In genomic region chr7:19065896-19066295, GRCm38 (mm10) we compare ENCODE assay signal across 14 mouse cellular contexts. TPM values are rescaled to one million over a fixed set of nuclear protein-coding genes. Genes with fewer than 3 reads are reported as not detected.
DNase-seq lines count a peak whose midpoint lies in the region; ATAC-seq and TF ChIP-seq lines count a peak whose summit lies in the region.
"Had no signal": no experiment of that assay in that cellular context is flagged by ENCODE, and none has a peak within 500 bp of the region (broad histone marks: within the 10 kb centered on the region; RNA-seq: fewer than 3 reads in every experiment).

No protein-coding gene starts in this region.

- WGBS in heart, embryonic 14.5 days: 43% methylated on average over 13 of the region's 13 CpGs
- WGBS in midbrain, embryonic 12.5 days: 53% methylated on average over 13 of the region's 13 CpGs
- WGBS in midbrain, embryonic 10.5 days: 59% methylated on average over 13 of the region's 13 CpGs
- WGBS in hindbrain, embryonic 16.5 days: 53% methylated on average over 13 of the region's 13 CpGs
- 59% methylated on average over 13 of the region's 13 CpGs for WGBS in olfactory bulb, adult 2 months

- no peaks in the 10 kb centered on the region for H3K9me3 ChIP-seq in heart, embryonic 14.5 days (ENCODE audit: control insufficient read depth, low read length)
- no peaks in the 10 kb centered on the region for H3K9me3 ChIP-seq in midbrain, embryonic 12.5 days
- 0 out of 2 replicates have a peak, but pooled peaks cover 4% of the 10 kb centered on the region for H3K9me3 ChIP-seq in midbrain, embryonic 10.5 days (replicated peaks)
- no peaks in the 10 kb centered on the region for H3K9me3 ChIP-seq in hindbrain, embryonic 16.5 days (ENCODE audit: control insufficient read depth, low read length)
- H3K9me3 ChIP-seq: liver, embryonic 15.5 days had no signal

- H3K9ac ChIP-seq in heart, embryonic 14.5 days (ENCODE audit: low read length): no peak overlapping the region
- H3K9ac ChIP-seq in midbrain, embryonic 12.5 days (replicated peaks): no peak overlapping the region
- H3K9ac ChIP-seq in hindbrain, embryonic 16.5 days (ENCODE audit: low read depth, low read length): no peak overlapping the region
- H3K9ac ChIP-seq: liver, embryonic 15.5 days had no signal

- no peak for TF ChIP-seq POLR2A in olfactory bulb, adult 2 months (IDR thresholded peaks at IDR 0.05; ENCODE audit: insufficient read depth, low read depth, low read length)

- H3K27ac ChIP-seq in heart, embryonic 14.5 days (replicated peaks in 1 of 2; ENCODE audit: control insufficient read depth in 1 of 2, insufficient read depth in 1 of 2, low read depth in 2 of 2, low read length in 2 of 2): no peak overlapping the region
- no peak overlapping the region for H3K27ac ChIP-seq in midbrain, embryonic 12.5 days (replicated peaks)
- H3K27ac ChIP-seq in midbrain, embryonic 10.5 days (replicated peaks): no peak overlapping the region
- no peak overlapping the region for H3K27ac ChIP-seq in hindbrain, embryonic 16.5 days (ENCODE audit: low read depth, low read length)
- no peak overlapping the region for H3K27ac ChIP-seq in olfactory bulb, adult 2 months (ENCODE audit: insufficient read depth, low read depth, low read length)
- H3K27ac ChIP-seq: liver, embryonic 15.5 days had no signal

- DNase-seq in heart, adult 18-20 months: no peak
- DNase-seq in midbrain, embryonic 10.5 days (ENCODE audit: low spot score): no peak
- no peak for DNase-seq in gastrocnemius, postnatal 10 days
- no peak for DNase-seq in yolk sac, embryonic 10.5 days (ENCODE audit: low spot score)
- DNase-seq: cerebellum, postnatal 25 days; right cerebral cortex, postnatal 4 days had no signal

- H3K4me1 ChIP-seq in heart, embryonic 14.5 days (ENCODE audit: control insufficient read depth in 2 of 2, insufficient read depth in 2 of 2, low read length in 2 of 2): no peaks in the 10 kb centered on the region
- no peaks in the 10 kb centered on the region for H3K4me1 ChIP-seq in midbrain, embryonic 12.5 days
- H3K4me1 ChIP-seq in midbrain, embryonic 10.5 days: no peaks in the 10 kb centered on the region
- no peaks in the 10 kb centered on the region for H3K4me1 ChIP-seq in hindbrain, embryonic 16.5 days (ENCODE audit: control insufficient read depth, insufficient read depth, low read depth, low read length)
- peaks cover 7% of the 10 kb centered on the region for H3K4me1 ChIP-seq in olfactory bulb, adult 2 months (ENCODE audit: control insufficient read depth, insufficient read depth, low read length)

- no peak for ATAC-seq in heart, embryonic 14.5 days (ENCODE audit: insufficient number of reproducible peaks, insufficient read depth, low FRiP score, low read depth)
- ATAC-seq in midbrain, embryonic 12.5 days (ENCODE audit: low FRiP score, low read depth): no peak
- peak; percentile 41; the same call in 1 of the 2 replicates for ATAC-seq in hindbrain, embryonic 16.5 days
- ATAC-seq: CD4-positive, CD25-positive, alpha-beta regulatory T cell, adult 4 months had no signal

- H3K36me3 ChIP-seq in heart, embryonic 14.5 days (ENCODE audit: control insufficient read depth, insufficient read depth, low read length): no peaks in the 10 kb centered on the region
- H3K36me3 ChIP-seq in midbrain, embryonic 12.5 days: no peaks in the 10 kb centered on the region
- no peaks in the 10 kb centered on the region for H3K36me3 ChIP-seq in midbrain, embryonic 10.5 days
- H3K36me3 ChIP-seq in hindbrain, embryonic 16.5 days (ENCODE audit: control insufficient read depth, insufficient read depth, low read length): no peaks in the 10 kb centered on the region
- H3K36me3 ChIP-seq: liver, embryonic 15.5 days had no signal

- H3K4me3 ChIP-seq in heart, embryonic 14.5 days (ENCODE audit: control insufficient read depth in 1 of 2, insufficient read depth in 1 of 2, low read depth in 1 of 2, low read length in 2 of 2): no peak overlapping the region
- 0 out of 2 replicates have a peak overlapping the region, but pooled peaks have one; percentile 10 for H3K4me3 ChIP-seq in midbrain, embryonic 12.5 days
- H3K4me3 ChIP-seq in midbrain, embryonic 10.5 days: no peak overlapping the region
- 0 out of 2 replicates have a peak overlapping the region, but pooled peaks have one; percentile 2 for H3K4me3 ChIP-seq in hindbrain, embryonic 16.5 days (ENCODE audit: low read length)
- peak overlapping the region; percentile 23 for H3K4me3 ChIP-seq in olfactory bulb, adult 2 months (ENCODE audit: insufficient read depth, low read depth, low read length)
- H3K4me3 ChIP-seq: liver, embryonic 15.5 days had no signal

- peaks cover 34% of the 10 kb centered on the region for H3K27me3 ChIP-seq in heart, embryonic 14.5 days (ENCODE audit: control insufficient read depth, insufficient read depth, low read length)
- H3K27me3 ChIP-seq in midbrain, embryonic 12.5 days: peaks cover 37% of the 10 kb centered on the region
- H3K27me3 ChIP-seq in midbrain, embryonic 10.5 days (ENCODE audit: low read depth, poor library complexity, severe bottlenecking): peaks cover 42% of the 10 kb centered on the region
- peaks cover 19% of the 10 kb centered on the region for H3K27me3 ChIP-seq in hindbrain, embryonic 16.5 days (replicated peaks; ENCODE audit: control insufficient read depth, insufficient read depth, low read length)

- no peak for TF ChIP-seq CTCF in olfactory bulb, adult 2 months (IDR thresholded peaks at IDR 0.05; ENCODE audit: insufficient read depth, low read depth, low read length)

- peak overlapping the region; percentile 12; the same call in 1 of the 2 replicates for H3K4me2 ChIP-seq in heart, embryonic 14.5 days (ENCODE audit: low read length)
- H3K4me2 ChIP-seq in midbrain, embryonic 12.5 days (replicated peaks): no peak overlapping the region
- H3K4me2 ChIP-seq in hindbrain, embryonic 16.5 days (ENCODE audit: low read length): peak overlapping the region; percentile 36
- H3K4me2 ChIP-seq: liver, embryonic 15.5 days had no signal

RNA-seq across cellular contexts. Expression of gene Dmwd, which starts 10.1 kb away (rescaled TPM):
- 19.6 and 20.4 TPM in 2 replicates for polyA plus RNA-seq in heart, embryonic 14.5 days (2014; fragmentation: Nextera tagmentation; extraction: Ambion mirVana)
- 10 to 100 TPM; 44.6 to 46.6 TPM for total RNA-seq in heart, adult 18-20 months (2021)
- 20.8 and 21.0 TPM in 2 replicates for polyA plus RNA-seq in midbrain, embryonic 12.5 days (2016; fragmentation: Nextera tagmentation; extraction: Ambion mirVana)
- polyA plus RNA-seq in midbrain, embryonic 10.5 days (2016; fragmentation: Nextera tagmentation; extraction: Ambion mirVana): 17.3 and 18.0 TPM in 2 replicates
- 29.1 and 30.0 TPM in 2 replicates for polyA plus RNA-seq in hindbrain, embryonic 16.5 days (2015; fragmentation: Nextera tagmentation; extraction: Ambion mirVana)
- polyA plus RNA-seq in olfactory bulb, adult 2 months (2012; ENCODE audit: insufficient read depth, insufficient read length, low replicate concordance, missing spikeins): not detected in 2 replicates
- 10 to 100 TPM; 26.6 to 31.8 TPM for total RNA-seq in gastrocnemius, postnatal 10 days (2021)
- polyA plus RNA-seq: CD4-positive, CD25-positive, alpha-beta regulatory T cell, adult 4 months had no signal

RNA-seq across cellular contexts. Expression of gene Rsph6a, which starts 11.4 kb away (rescaled TPM):
- not detected in 2 replicates for polyA plus RNA-seq in heart, embryonic 14.5 days (2014; fragmentation: Nextera tagmentation; extraction: Ambion mirVana)
- not detected for total RNA-seq in heart, adult 18-20 months (2021)
- not detected in 2 replicates for polyA plus RNA-seq in midbrain, embryonic 12.5 days (2016; fragmentation: Nextera tagmentation; extraction: Ambion mirVana)
- not detected in 2 replicates for polyA plus RNA-seq in midbrain, embryonic 10.5 days (2016; fragmentation: Nextera tagmentation; extraction: Ambion mirVana)
- 0.17 and 0.40 TPM in 2 replicates for polyA plus RNA-seq in hindbrain, embryonic 16.5 days (2015; fragmentation: Nextera tagmentation; extraction: Ambion mirVana)
- polyA plus RNA-seq in olfactory bulb, adult 2 months (2012; ENCODE audit: insufficient read depth, insufficient read length, low replicate concordance, missing spikeins): not detected in 2 replicates
- total RNA-seq in gastrocnemius, postnatal 10 days (2021): not detected
- total RNA-seq: heart, postnatal 25 days had no signal
- polyA plus RNA-seq: CD4-positive, CD25-positive, alpha-beta regulatory T cell, adult 4 months; liver, embryonic 15.5 days; thymus, postnatal 0 days had no signal

RNA-seq across cellular contexts. Expression of gene Dmpk, which starts 17.8 kb away (rescaled TPM):
- 31.1 and 36.0 TPM in 2 replicates for polyA plus RNA-seq in heart, embryonic 14.5 days (2014; fragmentation: Nextera tagmentation; extraction: Ambion mirVana)
- total RNA-seq in heart, adult 18-20 months (2021): 100 to 1,000 TPM; 503 to 516 TPM
- polyA plus RNA-seq in midbrain, embryonic 12.5 days (2016; fragmentation: Nextera tagmentation; extraction: Ambion mirVana): 11.2 and 11.7 TPM in 2 replicates
- polyA plus RNA-seq in midbrain, embryonic 10.5 days (2016; fragmentation: Nextera tagmentation; extraction: Ambion mirVana): 8.2 and 8.8 TPM in 2 replicates
- polyA plus RNA-seq in hindbrain, embryonic 16.5 days (2015; fragmentation: Nextera tagmentation; extraction: Ambion mirVana): 8.0 and 12.3 TPM in 2 replicates
- polyA plus RNA-seq in olfactory bulb, adult 2 months (2012; ENCODE audit: insufficient read depth, insufficient read length, low replicate concordance, missing spikeins): not detected in 2 replicates
- 100 to 1,000 TPM; 256 to 267 TPM for total RNA-seq in gastrocnemius, postnatal 10 days (2021)

RNA-seq across cellular contexts. Expression of gene Six5, which starts 28.5 kb away (rescaled TPM):
- polyA plus RNA-seq in heart, embryonic 14.5 days (2014; fragmentation: Nextera tagmentation; extraction: Ambion mirVana): 7.3 and 8.3 TPM in 2 replicates
- total RNA-seq in heart, adult 18-20 months (2021): 1 to 10 TPM; 5.6 to 6.8 TPM
- 7.4 and 7.9 TPM in 2 replicates for polyA plus RNA-seq in midbrain, embryonic 12.5 days (2016; fragmentation: Nextera tagmentation; extraction: Ambion mirVana)
- polyA plus RNA-seq in midbrain, embryonic 10.5 days (2016; fragmentation: Nextera tagmentation; extraction: Ambion mirVana): 7.2 and 8.0 TPM in 2 replicates
- polyA plus RNA-seq in hindbrain, embryonic 16.5 days (2015; fragmentation: Nextera tagmentation; extraction: Ambion mirVana): 1.9 and 2.9 TPM in 2 replicates
- not detected in 2 replicates for polyA plus RNA-seq in olfactory bulb, adult 2 months (2012; ENCODE audit: insufficient read depth, insufficient read length, low replicate concordance, missing spikeins)
- total RNA-seq in gastrocnemius, postnatal 10 days (2021): 1 to 10 TPM; 5.3 to 7.8 TPM

RNA-seq across cellular contexts. Expression of gene Sympk, which starts 41.7 kb away (rescaled TPM):
- polyA plus RNA-seq in heart, embryonic 14.5 days (2014; fragmentation: Nextera tagmentation; extraction: Ambion mirVana): 15.8 and 16.3 TPM in 2 replicates
- total RNA-seq in heart, adult 18-20 months (2021): 10 to 100 TPM; 85.2 to 93.9 TPM
- 51.5 and 53.5 TPM in 2 replicates for polyA plus RNA-seq in midbrain, embryonic 12.5 days (2016; fragmentation: Nextera tagmentation; extraction: Ambion mirVana)
- polyA plus RNA-seq in midbrain, embryonic 10.5 days (2016; fragmentation: Nextera tagmentation; extraction: Ambion mirVana): 40.3 and 45.7 TPM in 2 replicates
- polyA plus RNA-seq in hindbrain, embryonic 16.5 days (2015; fragmentation: Nextera tagmentation; extraction: Ambion mirVana): 24.1 and 27.5 TPM in 2 replicates
- not detected in 2 replicates for polyA plus RNA-seq in olfactory bulb, adult 2 months (2012; ENCODE audit: insufficient read depth, insufficient read length, low replicate concordance, missing spikeins)
- total RNA-seq in gastrocnemius, postnatal 10 days (2021): 10 to 100 TPM; 39.9 to 45.0 TPM

Comparison
In these comparisons a context has a peak if more than half of its experiments do, and no peak if none do; other contexts are left out.
1. H3K4me3 ChIP-seq: peak in midbrain, embryonic 12.5 days (single experiment), hindbrain, embryonic 16.5 days (single experiment) and olfactory bulb, adult 2 months (single experiment); none in heart, embryonic 14.5 days (0 of 2) and midbrain, embryonic 10.5 days (single experiment).
2. RNA of gene Dmwd, which starts 10.1 kb away (polyA plus RNA-seq): 29.1 to 30.0 TPM in hindbrain, embryonic 16.5 days, 20.8 to 21.0 TPM in midbrain, embryonic 12.5 days, 19.6 to 20.4 TPM in heart, embryonic 14.5 days and 17.3 to 18.0 TPM in midbrain, embryonic 10.5 days; not detected in olfactory bulb, adult 2 months; every median in the first group is over 10 times any median in the second.